Mouse (Mus musculus) forebrain, embryonic 13.5 days (tissue): ENCODE results near the gene Sult6b2. TPM values are rescaled to one million over a fixed set of nuclear protein-coding genes. Genes with fewer than 3 reads are reported as not detected.

Source experiments
- ATAC-seq: fragments of 200-750 bp; cut with Nextera tagmentation; 2 replicates; pipeline ENCODE4 v1.8.0; 2017
- H3K27ac ChIP-seq: fragments of 300-500 bp; sonication (generic); 2 replicates; pipeline ENCODE4 v1.5.1; 2015; ENCODE audit warnings: inconsistent platforms, mild to moderate bottlenecking, moderate library complexity
- H3K27me3 ChIP-seq: fragments of 300-500 bp; sonication (generic); 2 replicates; pipeline ENCODE4 v1.6.1; 2015; ENCODE audit warnings: mild to moderate bottlenecking, inconsistent platforms
- H3K36me3 ChIP-seq: fragments of 300-500 bp; sonication (generic); 2 replicates; pipeline ENCODE4 v1.6.1; 2015; ENCODE audit warnings: mild to moderate bottlenecking, inconsistent platforms; ENCODE audit not compliant: poor library complexity, severe bottlenecking
- H3K4me1 ChIP-seq: fragments of 300-500 bp; sonication (generic); 2 replicates; pipeline ENCODE4 v1.6.1; 2015; ENCODE audit warnings: inconsistent platforms
- H3K4me2 ChIP-seq: fragments of 300-500 bp; sonication (generic); 2 replicates; pipeline ENCODE4 v1.6.1; 2015; ENCODE audit warnings: inconsistent platforms, mild to moderate bottlenecking, moderate library complexity
- H3K4me3 ChIP-seq: fragments of 300-500 bp; sonication (generic); 2 replicates; pipeline ENCODE4 v1.5.1; 2015; ENCODE audit warnings: mild to moderate bottlenecking, inconsistent platforms
- H3K9ac ChIP-seq: fragments of 300-500 bp; sonication (generic); 2 replicates; pipeline ENCODE4 v1.6.1; 2015; ENCODE audit warnings: mild to moderate bottlenecking, inconsistent platforms
- H3K9me3 ChIP-seq: fragments of 300-500 bp; sonication (generic); replicated peaks from 2 replicates; pipeline ENCODE4 v1.6.1; 2016; ENCODE audit warnings: inconsistent platforms
- WGBS: fragments of 180-500 bp; shearing (Covaris S2); methylation state at CpG from one replicate; pipeline ENCODE4 v1.1.7; 2015; 5-methylcytosine and 5-hydroxymethylcytosine counted together
- polyA plus RNA-seq: library from polyadenylated mRNA; unstranded; fragments of >200 nt; fragmentation: Nextera tagmentation; extraction: Ambion mirVana; gene quantifications from 2 replicates; pipeline ENCODE4 v1.2.1, GENCODE M21; 2015

Sult6b2 gene
- polyA plus RNA-seq, 1 experiment from 2014 or later: not detected

DNA sequence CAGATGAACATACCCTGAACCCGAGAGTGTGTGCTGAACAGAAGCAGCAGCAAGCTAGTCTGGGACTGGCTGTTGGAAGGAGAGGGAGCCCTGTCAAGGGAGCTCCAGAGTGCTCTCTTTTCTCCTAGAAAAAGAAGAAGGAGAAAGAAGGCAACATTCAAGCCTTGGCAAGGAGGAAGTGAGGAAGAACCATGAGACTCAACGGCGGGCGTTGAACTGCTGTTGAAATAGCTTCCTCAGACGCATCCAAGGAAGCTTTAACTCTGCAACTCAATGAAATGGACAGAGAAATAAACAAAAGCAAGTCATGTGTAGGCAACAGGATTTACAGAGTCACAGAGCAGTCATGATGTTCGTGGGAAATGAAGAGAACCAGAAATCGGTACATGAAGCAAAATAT, 57.5 kb downstream of the Sult6b2 start:
- ATAC-seq: no peak
- no peaks in the 10 kb centered on the region for H3K9me3 ChIP-seq
- no peak overlapping the region for H3K9ac ChIP-seq
- no peaks in the 10 kb centered on the region for H3K4me1 ChIP-seq
- no peaks in the 10 kb centered on the region for H3K27me3 ChIP-seq
- 84% methylated on average over 7 of the region's 7 CpGs for WGBS
- no peak overlapping the region for H3K4me2 ChIP-seq
- no peak overlapping the region for H3K4me3 ChIP-seq
- no peaks in the 10 kb centered on the region for H3K36me3 ChIP-seq
- H3K27ac ChIP-seq: no peak overlapping the region

- Histone ChIP-seq H3K9ac (no peak overlapping the region), H3K27me3 (no peaks in the 10 kb centered on the region), H3K36me3 (no peaks in the 10 kb centered on the region), H3K4me3 (no peak overlapping the region), H3K27ac (no peak overlapping the region), H3K4me2 (no peak overlapping the region), H3K4me1 (no peaks in the 10 kb centered on the region), H3K9me3 (no peaks in the 10 kb centered on the region)
- no peak for ATAC-seq
- 97% methylated on average over 5 of the region's 5 CpGs for whole genome bisulfite sequencing
These were observed 58.8 kb downstream of the Sult6b2 start for GRCm38 (mm10) chr6:142745484-142745883.

GRCm38 (mm10) chr6:142743193-142743592, 61.1 kb downstream of the Sult6b2 start:
- Histone ChIP-seq H3K27ac (no peak overlapping the region), H3K4me2 (no peak overlapping the region), H3K4me3 (no peak overlapping the region), H3K9ac (no peak overlapping the region), H3K27me3 (no peaks in the 10 kb centered on the region), H3K4me1 (no peaks in the 10 kb centered on the region), H3K9me3 (no peaks in the 10 kb centered on the region), H3K36me3 (no peaks in the 10 kb centered on the region)
- no peak for ATAC-seq
- WGBS: 43% methylated on average over 4 of the region's 4 CpGs

DNA sequence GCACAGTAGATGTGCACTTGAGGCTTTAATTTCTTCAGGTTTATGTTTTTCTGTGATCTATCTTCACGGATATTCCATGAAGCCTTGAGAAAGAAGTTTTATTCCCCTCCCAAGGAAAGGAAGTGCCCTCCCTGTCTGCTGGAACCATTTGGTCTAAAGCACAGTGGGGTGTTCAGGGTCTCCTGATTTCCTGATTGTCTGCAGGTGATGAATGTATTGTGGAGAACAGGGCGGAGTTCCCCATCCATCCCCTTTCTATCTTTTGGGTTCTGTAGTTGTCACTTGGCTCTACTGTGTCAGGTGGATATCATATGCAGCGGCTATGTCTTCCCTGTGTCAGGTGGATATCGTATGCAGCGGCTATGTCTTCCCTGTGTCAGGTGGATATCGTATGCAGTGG, 62.5 kb downstream of the Sult6b2 start:
- WGBS: 88% methylated on average over 6 of the region's 6 CpGs
- no peak overlapping the region for H3K4me2 ChIP-seq
- no peaks in the 10 kb centered on the region for H3K36me3 ChIP-seq
- no peaks in the 10 kb centered on the region for H3K9me3 ChIP-seq
- H3K4me3 ChIP-seq: no peak overlapping the region
- H3K27ac ChIP-seq: no peak overlapping the region
- no peak overlapping the region for H3K9ac ChIP-seq
- H3K27me3 ChIP-seq: no peaks in the 10 kb centered on the region
- no peak for ATAC-seq
- no peaks in the 10 kb centered on the region for H3K4me1 ChIP-seq

GRCm38 (mm10) chr6:142738637-142739036, 65.7 kb downstream of the Sult6b2 start:
- Histone ChIP-seq H3K4me1 (no peaks in the 10 kb centered on the region), H3K4me3 (no peak overlapping the region), H3K9ac (no peak overlapping the region), H3K27ac (no peak overlapping the region), H3K27me3 (no peaks in the 10 kb centered on the region), H3K9me3 (no peaks in the 10 kb centered on the region), H3K4me2 (no peak overlapping the region), H3K36me3 (no peaks in the 10 kb centered on the region)
- ATAC-seq: no peak
- WGBS: 92% methylated on average over 6 of the region's 6 CpGs

GRCm38 (mm10) chr6:142738225-142738624, 66.1 kb downstream of the Sult6b2 start:
- H3K27me3 ChIP-seq: no peaks in the 10 kb centered on the region
- H3K4me2 ChIP-seq: no peak overlapping the region
- H3K4me1 ChIP-seq: no peaks in the 10 kb centered on the region
- no peak overlapping the region for H3K27ac ChIP-seq
- 93% methylated on average over 2 of the region's 2 CpGs for WGBS
- H3K36me3 ChIP-seq: no peaks in the 10 kb centered on the region
- H3K9ac ChIP-seq: no peak overlapping the region
- H3K9me3 ChIP-seq: no peaks in the 10 kb centered on the region
- no peak for ATAC-seq
- H3K4me3 ChIP-seq: no peak overlapping the region

GRCm38 (mm10) chr6:142735302-142736005, 68.8 kb downstream of the Sult6b2 start:
- H3K4me2 ChIP-seq: no peak overlapping the region
- no peaks in the 10 kb centered on the region for H3K9me3 ChIP-seq
- no peaks in the 10 kb centered on the region for H3K27me3 ChIP-seq
- ATAC-seq: peak; percentile 43; the same call in 1 of the 2 replicates
- H3K4me3 ChIP-seq: no peak overlapping the region
- H3K4me1 ChIP-seq: no peaks in the 10 kb centered on the region
- no peak overlapping the region for H3K27ac ChIP-seq
- H3K36me3 ChIP-seq: no peaks in the 10 kb centered on the region
- WGBS: 48% methylated on average over 8 of the region's 8 CpGs
- no peak overlapping the region for H3K9ac ChIP-seq

Other genes starting within 250 kb of the Sult6b2 start
- 8.1 and 8.8 TPM in 2 replicates for gene Kcnj8, start 232.9 kb downstream of the Sult6b2 start, polyA plus RNA-seq
- 1.6 and 1.7 TPM in 2 replicates for gene Abcc9, start 102.2 kb downstream of the Sult6b2 start, polyA plus RNA-seq
- gene Cmas, start 47.8 kb downstream of the Sult6b2 start, polyA plus RNA-seq: 129 and 133 TPM in 2 replicates
- gene St8sia1, start 159.9 kb upstream of the Sult6b2 start, polyA plus RNA-seq: 4.2 and 4.8 TPM in 2 replicates